Mouse (Mus musculus): ENCODE measurements around the gene Zfp280d. TPM values are rescaled to one million over a fixed set of nuclear protein-coding genes. Genes with fewer than 3 reads are reported as not detected.
A peak's percentile ranks its signal among the peaks of the same experiment; 100 is the strongest.

Zfp280d gene
- polyA plus RNA-seq, 1 experiment from 2014 or later: 42.7 TPM

DNA sequence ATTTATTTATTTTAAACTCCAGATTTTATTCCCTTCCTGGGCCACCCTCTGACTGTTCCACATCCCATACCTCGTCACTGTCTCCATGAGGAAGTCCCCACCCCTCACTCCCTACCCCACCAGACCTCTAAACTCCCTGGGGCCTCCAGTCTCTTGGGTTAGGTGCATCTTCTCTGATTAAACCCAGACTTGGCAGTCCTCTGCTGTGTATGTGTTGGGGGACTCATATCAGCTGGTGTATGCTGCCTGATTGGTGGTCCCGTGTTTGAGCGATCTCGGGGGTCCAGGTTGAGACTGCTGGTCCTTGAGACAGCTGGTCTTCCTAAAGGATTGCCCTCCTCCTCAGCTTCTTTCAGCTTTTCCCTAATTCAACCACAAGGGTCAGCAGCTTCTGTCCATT is 5.3 kb downstream of the Zfp280d start:
- H3K4me3 ChIP-seq: no peak overlapping the region
- no peak for ATAC-seq (replicated peaks)
- H3K9ac ChIP-seq (replicated peaks): no peak overlapping the region
- WGBS: 99% methylated on average over 4 of the region's 4 CpGs
- no peak overlapping the region for H3K27ac ChIP-seq (replicated peaks)
- H3K4me2 ChIP-seq (replicated peaks): no peak overlapping the region
- no peaks in the 10 kb centered on the region for H3K36me3 ChIP-seq
- H3K4me1 ChIP-seq: peaks cover 21% of the 10 kb centered on the region
- no peaks in the 10 kb centered on the region for H3K27me3 ChIP-seq
- no peaks in the 10 kb centered on the region for H3K9me3 ChIP-seq

DNA sequence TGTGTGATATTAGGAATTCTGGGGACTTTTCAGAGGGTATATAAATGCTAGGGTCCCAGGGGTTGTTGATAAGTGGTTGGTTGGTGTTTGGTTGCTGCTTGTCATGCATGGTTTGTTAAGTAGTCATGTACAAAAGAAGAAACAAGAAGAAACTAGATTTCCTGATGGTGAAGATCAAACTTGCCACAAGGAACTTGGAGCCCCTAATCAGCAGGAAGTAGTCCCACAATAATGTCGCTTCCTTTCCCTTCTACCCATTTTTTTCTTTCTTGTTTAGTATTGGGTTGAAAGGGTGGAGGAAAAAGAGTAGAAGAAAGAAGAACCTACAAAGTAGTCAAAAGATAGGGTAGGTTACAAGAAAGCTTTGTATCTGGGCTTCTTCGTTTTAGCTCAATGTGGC is 13.0 kb downstream of the Zfp280d start:
- H3K9me3 ChIP-seq: no peaks in the 10 kb centered on the region
- H3K4me1 ChIP-seq: no peaks in the 10 kb centered on the region
- no peaks in the 10 kb centered on the region for H3K36me3 ChIP-seq
- no peak for ATAC-seq (replicated peaks)
- 89% methylated on average over 2 of the region's 2 CpGs for WGBS
- no peak overlapping the region for H3K9ac ChIP-seq (replicated peaks)
- no peak overlapping the region for H3K27ac ChIP-seq (replicated peaks)
- H3K4me3 ChIP-seq: no peak overlapping the region
- no peaks in the 10 kb centered on the region for H3K27me3 ChIP-seq
- no peak overlapping the region for H3K4me2 ChIP-seq (replicated peaks)

DNA sequence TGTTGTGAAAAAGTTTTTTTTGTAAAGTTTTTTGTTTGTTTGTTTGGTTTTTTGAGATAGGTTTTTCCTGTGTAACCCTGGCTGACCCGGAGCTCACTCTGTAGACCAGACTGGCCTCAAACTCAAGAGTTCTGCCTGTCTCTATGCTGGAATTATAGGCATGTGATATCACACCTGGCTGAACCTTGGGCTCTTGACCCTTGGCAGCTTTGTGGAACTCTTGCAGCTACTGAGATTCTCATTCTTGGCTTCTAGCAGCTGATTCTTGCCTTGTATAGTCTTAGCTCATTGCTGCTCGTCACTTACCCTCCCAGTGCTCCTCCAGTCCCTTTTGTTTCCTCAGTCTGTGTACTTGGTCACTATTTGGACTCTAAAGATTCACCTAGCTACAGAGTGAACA is 13.6 kb downstream of the Zfp280d start:
- WGBS: 79% methylated on average over 2 of the region's 2 CpGs
- Histone ChIP-seq H3K27ac (replicated peaks) (no peak overlapping the region), H3K4me3 (no peak overlapping the region), H3K9ac (replicated peaks) (no peak overlapping the region), H3K4me2 (replicated peaks) (no peak overlapping the region), H3K4me1 (no peaks in the 10 kb centered on the region), H3K36me3 (no peaks in the 10 kb centered on the region), H3K27me3 (no peaks in the 10 kb centered on the region), H3K9me3 (no peaks in the 10 kb centered on the region)
- ATAC-seq (replicated peaks): no peak

DNA sequence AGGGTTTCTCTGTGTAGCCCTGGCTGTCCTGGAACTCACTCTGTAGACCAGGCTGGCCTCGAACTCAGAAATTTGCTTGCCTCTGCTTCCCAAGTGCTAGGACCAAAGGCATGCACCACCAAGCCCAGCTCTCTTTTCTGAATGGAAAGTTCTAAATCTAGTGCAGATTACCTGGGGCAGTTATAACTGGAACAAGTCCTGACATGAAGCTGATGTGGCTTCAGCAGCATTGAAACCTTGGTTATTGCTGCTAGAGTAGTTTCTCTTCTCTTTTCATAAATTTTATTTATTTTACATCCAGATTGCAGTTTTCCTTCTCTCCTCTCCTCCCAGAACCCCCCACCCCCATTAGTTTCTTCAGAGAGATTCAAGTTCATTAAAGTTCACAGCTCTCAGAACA is 14.4 kb downstream of the Zfp280d start:
- ATAC-seq (replicated peaks): no peak
- Histone ChIP-seq H3K4me3 (no peak overlapping the region), H3K9ac (replicated peaks) (no peak overlapping the region), H3K9me3 (no peaks in the 10 kb centered on the region), H3K36me3 (no peaks in the 10 kb centered on the region), H3K27me3 (no peaks in the 10 kb centered on the region), H3K4me2 (replicated peaks) (no peak overlapping the region), H3K4me1 (no peaks in the 10 kb centered on the region), H3K27ac (replicated peaks) (no peak overlapping the region)
- WGBS: 100% methylated on average over 1 of the region's 1 CpGs

DNA sequence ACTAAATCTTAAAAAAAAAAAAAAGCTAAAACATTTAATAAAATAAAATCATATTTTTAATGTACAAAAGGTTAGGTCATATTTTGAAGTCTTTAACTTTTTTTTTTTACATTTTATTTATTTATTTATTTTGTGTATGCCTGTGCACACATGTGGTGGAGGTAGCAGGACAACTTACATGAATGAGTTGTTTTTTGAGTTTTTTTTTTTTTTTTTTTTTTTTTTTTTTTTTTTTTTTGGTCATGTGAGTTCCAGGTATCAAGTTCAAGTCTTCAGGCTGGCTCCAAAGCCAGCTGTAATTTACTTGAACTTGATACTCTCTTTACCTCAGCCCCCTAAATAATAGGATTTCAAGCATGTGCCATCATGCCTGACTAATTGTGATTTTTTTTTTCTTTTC is 19.4 kb downstream of the Zfp280d start:
- Histone ChIP-seq H3K4me1 (no peaks in the 10 kb centered on the region), H3K27me3 (no peaks in the 10 kb centered on the region), H3K9ac (replicated peaks) (no peak overlapping the region), H3K36me3 (no peaks in the 10 kb centered on the region), H3K4me3 (no peak overlapping the region), H3K4me2 (replicated peaks) (no peak overlapping the region), H3K9me3 (no peaks in the 10 kb centered on the region), H3K27ac (replicated peaks) (no peak overlapping the region)
- no peak for ATAC-seq (replicated peaks)

DNA sequence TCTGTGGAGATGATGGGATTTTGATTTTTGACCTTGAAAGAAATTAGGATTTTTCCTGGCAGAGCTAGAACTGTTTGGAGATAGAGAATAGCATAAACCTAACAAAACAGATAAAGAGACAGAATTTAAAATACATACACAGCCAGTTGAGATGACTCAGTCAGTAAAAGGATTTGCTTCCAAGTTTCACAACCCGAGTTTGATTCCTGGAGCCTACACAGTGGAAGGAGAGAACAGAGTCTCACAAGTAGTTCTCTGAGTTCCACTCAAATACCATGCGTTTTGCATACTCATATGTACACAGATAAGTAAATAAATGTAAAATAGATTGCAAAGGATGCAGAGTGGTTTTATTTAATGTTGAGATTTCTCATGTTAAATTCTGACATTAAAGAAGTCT is 35.1 kb downstream of the Zfp280d start:
- Histone ChIP-seq H3K4me1 (no peaks in the 10 kb centered on the region), H3K4me3 (no peak overlapping the region), H3K9ac (replicated peaks) (no peak overlapping the region), H3K9me3 (no peaks in the 10 kb centered on the region), H3K27ac (replicated peaks) (no peak overlapping the region), H3K27me3 (no peaks in the 10 kb centered on the region), H3K36me3 (peaks cover 25% of the 10 kb centered on the region), H3K4me2 (replicated peaks) (no peak overlapping the region)
- ATAC-seq (replicated peaks): no peak
- 88% methylated on average over 2 of the region's 2 CpGs for WGBS

DNA sequence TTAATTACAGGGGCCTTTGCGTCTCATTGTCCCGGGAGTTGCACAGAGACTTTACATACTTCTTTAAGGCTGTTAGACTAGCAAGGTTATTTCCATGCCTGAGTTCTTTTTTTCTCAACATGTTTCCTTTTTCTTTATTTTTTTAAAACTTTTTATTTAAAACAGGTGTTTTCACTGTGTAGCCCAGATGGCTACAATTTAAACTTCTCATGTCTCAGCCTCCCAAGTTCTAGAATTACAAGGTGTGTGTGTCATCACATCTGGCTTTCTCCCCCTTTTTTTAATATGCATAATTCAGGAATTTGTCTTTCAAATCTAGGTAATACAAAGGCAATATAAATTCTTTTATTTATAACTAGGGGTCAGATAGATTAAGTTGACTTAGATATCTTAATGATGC is 58.6 kb downstream of the Zfp280d start:
- Histone ChIP-seq H3K36me3 (peaks cover 26% of the 10 kb centered on the region), H3K27me3 (no peaks in the 10 kb centered on the region), H3K4me2 (replicated peaks) (no peak overlapping the region), H3K9me3 (no peaks in the 10 kb centered on the region), H3K9ac (replicated peaks) (no peak overlapping the region), H3K4me1 (no peaks in the 10 kb centered on the region), H3K4me3 (no peak overlapping the region), H3K27ac (replicated peaks) (no peak overlapping the region)
- ATAC-seq (replicated peaks): no peak
- whole genome bisulfite sequencing: 93% methylated on average over 2 of the region's 2 CpGs

DNA sequence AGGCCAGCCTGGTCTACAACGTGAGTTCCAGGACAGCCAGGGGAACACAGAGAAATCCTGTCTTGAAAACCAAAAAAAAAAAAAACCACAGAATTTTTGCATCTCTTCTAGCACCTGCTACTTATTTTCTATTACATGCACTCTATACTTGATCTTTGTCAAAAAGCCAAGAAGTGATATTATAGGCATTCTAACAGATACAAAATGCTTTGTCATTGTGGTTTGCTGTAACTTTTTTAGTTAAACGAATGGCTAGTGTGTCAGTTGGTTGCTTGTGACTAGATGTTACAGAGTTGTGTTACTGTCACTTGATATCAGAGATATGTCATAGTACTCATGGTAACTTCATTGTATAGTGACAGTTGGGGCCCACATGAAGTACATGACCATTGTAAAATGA is 61.4 kb downstream of the Zfp280d start:
- H3K9me3 ChIP-seq: no peaks in the 10 kb centered on the region
- no peak overlapping the region for H3K4me3 ChIP-seq
- no peak overlapping the region for H3K9ac ChIP-seq (replicated peaks)
- no peak overlapping the region for H3K27ac ChIP-seq (replicated peaks)
- 91% methylated on average over 2 of the region's 2 CpGs for whole genome bisulfite sequencing
- no peaks in the 10 kb centered on the region for H3K4me1 ChIP-seq
- ATAC-seq (replicated peaks): no peak
- H3K27me3 ChIP-seq: no peaks in the 10 kb centered on the region
- H3K36me3 ChIP-seq: peaks cover 31% of the 10 kb centered on the region
- no peak overlapping the region for H3K4me2 ChIP-seq (replicated peaks)

DNA sequence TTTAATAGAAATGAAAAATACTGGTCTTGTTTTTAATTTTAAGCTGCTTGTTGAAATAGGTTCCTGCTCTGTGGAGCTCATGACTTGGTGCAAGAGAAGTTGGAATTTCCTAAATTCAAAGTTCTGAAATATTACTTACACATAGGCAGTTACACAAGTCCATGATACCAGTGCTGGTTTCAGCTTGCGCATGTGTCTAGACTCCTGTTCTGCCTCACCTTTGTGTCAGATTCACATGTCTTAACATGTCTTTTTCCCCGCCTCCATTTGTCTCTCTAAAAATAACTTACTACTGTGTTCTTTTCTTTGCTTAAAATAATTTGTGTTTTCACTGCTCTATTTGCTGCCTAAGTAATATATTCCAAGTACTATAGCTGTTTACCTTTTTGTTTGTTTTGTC is 64.5 kb downstream of the Zfp280d start:
- H3K9ac ChIP-seq (replicated peaks): no peak overlapping the region
- no peak for ATAC-seq (replicated peaks)
- WGBS: 97% methylated on average over 2 of the region's 2 CpGs

DNA sequence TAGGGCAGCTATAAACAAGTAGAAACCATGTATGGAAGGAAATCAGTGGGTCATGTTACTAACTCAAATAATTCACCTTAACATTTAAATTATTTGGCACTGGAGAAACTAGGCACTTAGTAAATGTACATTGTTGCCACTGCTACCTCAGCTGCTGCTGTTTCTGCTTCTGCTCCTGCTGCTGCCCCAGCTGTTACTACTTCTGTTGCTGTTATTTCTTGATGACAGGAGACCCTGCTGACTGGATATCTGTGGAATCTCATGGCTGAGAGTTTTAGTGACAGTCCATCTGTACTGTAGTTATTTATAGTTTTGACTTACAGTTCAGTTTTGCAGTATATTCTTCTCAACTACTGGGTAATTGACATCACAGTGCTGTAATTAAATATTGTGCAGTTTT is 69.2 kb downstream of the Zfp280d start:
- Histone ChIP-seq H3K27me3 (no peaks in the 10 kb centered on the region), H3K4me1 (no peaks in the 10 kb centered on the region), H3K4me3 (no peak overlapping the region), H3K9ac (replicated peaks) (no peak overlapping the region), H3K36me3 (peaks cover 25% of the 10 kb centered on the region; the same call in 1 of the 2 replicates), H3K27ac (replicated peaks) (no peak overlapping the region), H3K9me3 (no peaks in the 10 kb centered on the region), H3K4me2 (replicated peaks) (no peak overlapping the region)
- ATAC-seq (replicated peaks): no peak

More for the DNA sequence above, 64.5 kb downstream of the Zfp280d start:
- no peaks in the 10 kb centered on the region for H3K9me3 ChIP-seq
- no peak overlapping the region for H3K4me2 ChIP-seq (replicated peaks)
- no peaks in the 10 kb centered on the region for H3K4me1 ChIP-seq
- H3K27ac ChIP-seq (replicated peaks): no peak overlapping the region
- no peak overlapping the region for H3K4me3 ChIP-seq
- H3K27me3 ChIP-seq: no peaks in the 10 kb centered on the region
- H3K36me3 ChIP-seq: peaks cover 26% of the 10 kb centered on the region

DNA sequence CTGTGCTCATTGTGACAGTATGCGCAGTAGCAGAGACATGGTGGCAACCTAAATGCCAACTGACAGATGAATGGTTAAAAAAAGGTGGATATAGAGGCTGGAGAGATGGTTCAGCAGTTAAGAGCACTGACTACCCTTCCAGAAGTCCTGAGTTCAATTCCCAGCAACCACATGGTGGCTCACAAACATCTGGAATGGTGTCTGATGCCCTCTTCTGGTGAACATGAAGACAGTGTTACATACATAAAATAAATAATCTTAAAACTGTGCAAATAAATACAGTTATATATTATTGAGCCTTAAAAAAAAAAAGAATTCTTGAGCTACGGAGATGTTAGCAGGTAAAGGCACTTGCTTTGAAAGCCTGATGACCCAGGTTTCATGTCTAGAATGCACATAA is 97.7 kb downstream of the Zfp280d start:
- Histone ChIP-seq H3K36me3 (no peaks in the 10 kb centered on the region), H3K4me2 (replicated peaks) (no peak overlapping the region), H3K9me3 (no peaks in the 10 kb centered on the region), H3K4me3 (no peak overlapping the region), H3K9ac (replicated peaks) (no peak overlapping the region), H3K27me3 (no peaks in the 10 kb centered on the region), H3K27ac (replicated peaks) (no peak overlapping the region), H3K4me1 (no peaks in the 10 kb centered on the region)
- 97% methylated on average over 2 of the region's 2 CpGs for WGBS
- no peak for ATAC-seq (replicated peaks)

DNA sequence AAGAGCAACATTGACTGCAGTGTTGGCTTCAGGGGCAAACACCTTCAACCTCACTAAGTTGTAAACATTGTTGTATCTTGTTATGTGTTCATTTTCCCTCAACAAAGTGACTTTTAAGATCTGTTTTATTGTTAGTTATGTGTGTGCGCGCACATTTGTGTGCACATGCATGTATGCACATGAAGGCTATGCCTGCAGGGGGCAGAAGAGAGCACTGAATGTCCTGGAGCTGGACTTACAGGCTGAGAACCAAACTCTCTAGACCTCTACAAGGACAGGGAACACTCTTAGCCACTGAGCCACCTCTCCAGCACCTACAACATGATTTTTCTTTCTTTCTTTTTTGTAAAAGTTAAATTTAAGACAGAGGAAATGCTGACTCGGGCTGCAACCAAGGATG is 99.4 kb downstream of the Zfp280d start:
- WGBS: 98% methylated on average over 3 of the region's 3 CpGs
- Histone ChIP-seq H3K4me1 (no peaks in the 10 kb centered on the region), H3K36me3 (no peaks in the 10 kb centered on the region), H3K9ac (replicated peaks) (no peak overlapping the region), H3K4me2 (replicated peaks) (no peak overlapping the region), H3K27ac (replicated peaks) (no peak overlapping the region), H3K27me3 (no peaks in the 10 kb centered on the region), H3K4me3 (no peak overlapping the region), H3K9me3 (no peaks in the 10 kb centered on the region)
- ATAC-seq (replicated peaks): no peak

DNA sequence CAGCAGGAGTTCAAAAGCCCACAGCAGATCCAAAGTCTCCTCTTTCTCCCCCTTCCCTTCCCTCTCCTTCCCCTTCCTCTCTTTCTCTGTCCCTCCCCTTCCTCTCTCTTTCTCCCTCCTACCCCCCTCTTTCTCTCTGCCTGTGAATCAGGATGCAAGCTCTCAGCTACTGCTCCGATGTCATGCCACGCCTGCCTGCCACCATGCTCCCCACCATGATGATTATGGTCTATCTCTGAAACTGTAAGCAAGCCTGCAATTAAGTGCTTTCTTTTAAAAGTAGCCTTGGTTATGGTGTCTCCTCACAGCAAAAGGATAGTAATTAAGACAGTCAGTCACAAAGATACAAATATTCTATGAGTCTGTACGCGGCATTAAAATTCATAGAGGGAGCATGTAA is 100.3 kb downstream of the Zfp280d start:
- H3K9ac ChIP-seq (replicated peaks): no peak overlapping the region
- 54% methylated on average over 4 of the region's 4 CpGs for WGBS
- no peaks in the 10 kb centered on the region for H3K4me1 ChIP-seq
- no peaks in the 10 kb centered on the region for H3K36me3 ChIP-seq
- H3K4me3 ChIP-seq: no peak overlapping the region
- no peaks in the 10 kb centered on the region for H3K27me3 ChIP-seq
- no peak overlapping the region for H3K4me2 ChIP-seq (replicated peaks)
- no peaks in the 10 kb centered on the region for H3K9me3 ChIP-seq
- peak overlapping the region; percentile 66 for H3K27ac ChIP-seq (replicated peaks)
- ATAC-seq (replicated peaks): peak; percentile 81
